Mouse (Mus musculus) urinary bladder, postnatal 14 days (tissue): Measurements from ENCODE around the gene Tomt.
A peak's percentile ranks its signal among the peaks of the same experiment; 100 is the strongest.
"Not testable (repeated sequence)": the region's sequence is repeated elsewhere in the genome, so short reads cannot be mapped to it uniquely, and the experiment has no call there.

Experiments used
- DNase-seq: peaks from one replicate; pipeline ENCODE4 v3.0.0; 2021; ENCODE audit warnings: low spot score

The Tomt gene

GRCm38 (mm10) chr7:101906287-101906681 lies at the start of gene Tomt:
Gene Tomt, minus strand, starts transcription at chr7:101906359.
- no peak for DNase-seq

- DNase-seq: no peak
Observed at GRCm38 (mm10) chr7:101955862-101956261, 49.7 kb upstream of the Tomt start.

- no peak for DNase-seq
Observed at GRCm38 (mm10) chr7:101955276-101955675, 49.1 kb upstream of the Tomt start.

GRCm38 (mm10) chr7:101954163-101954562 lies 48.0 kb upstream of the Tomt start:
- DNase-seq: no peak

- DNase-seq: no peak
Observed at GRCm38 (mm10) chr7:101952098-101952497, 45.9 kb upstream of the Tomt start.

- no peak for DNase-seq
Observed at GRCm38 (mm10) chr7:101951648-101952047, 45.5 kb upstream of the Tomt start.

GRCm38 (mm10) chr7:101949008-101949407 lies 42.8 kb upstream of the Tomt start:
- DNase-seq: not testable (repeated sequence)

GRCm38 (mm10) chr7:101939758-101940157 lies 33.6 kb upstream of the Tomt start:
- DNase-seq: no peak

GRCm38 (mm10) chr7:101938348-101938747 lies 32.2 kb upstream of the Tomt start:
- no peak for DNase-seq

GRCm38 (mm10) chr7:101937569-101937968 lies 31.4 kb upstream of the Tomt start:
- DNase-seq: no peak

GRCm38 (mm10) chr7:101936996-101937395 lies 30.8 kb upstream of the Tomt start:
- no peak for DNase-seq

GRCm38 (mm10) chr7:101935957-101936356 lies 29.8 kb upstream of the Tomt start:
- no peak for DNase-seq

GRCm38 (mm10) chr7:101933751-101934240 lies 27.6 kb upstream of the Tomt start, which contains the start of the genes Lrrc51 and Numa1:
Gene Lrrc51, minus strand, starts transcription at chr7:101933895.
Gene Numa1, plus strand, starts transcription at chr7:101934111.
- DNase-seq: peak; percentile 97

GRCm38 (mm10) chr7:101933300-101933699 lies 27.1 kb upstream of the Tomt start:
- DNase-seq: peak; percentile 31

- DNase-seq: no peak
Observed at GRCm38 (mm10) chr7:101932551-101932950, 26.4 kb upstream of the Tomt start.

GRCm38 (mm10) chr7:101928093-101928492 lies 21.9 kb upstream of the Tomt start:
- no peak for DNase-seq

GRCm38 (mm10) chr7:101925892-101926291 lies 19.7 kb upstream of the Tomt start:
- DNase-seq: not testable (repeated sequence)

GRCm38 (mm10) chr7:101918071-101918470 lies 11.9 kb upstream of the Tomt start:
- peak; percentile 69 for DNase-seq

- DNase-seq: no peak
Observed at GRCm38 (mm10) chr7:101911982-101912381, 5.8 kb upstream of the Tomt start.

- no peak for DNase-seq
Observed at GRCm38 (mm10) chr7:101910138-101910537, 4.0 kb upstream of the Tomt start.

- peak; percentile 27 for DNase-seq
Observed at GRCm38 (mm10) chr7:101908367-101908766, 2.2 kb upstream of the Tomt start.

- DNase-seq: no peak
Observed at GRCm38 (mm10) chr7:101906696-101907095, 537 bp upstream of the Tomt start.

GRCm38 (mm10) chr7:101905561-101906286 lies 435 bp downstream of the Tomt start, which contains the start of gene Lamtor1:
Gene Lamtor1, plus strand, starts transcription at chr7:101905904.
- DNase-seq: peak; percentile 100

GRCm38 (mm10) chr7:101902846-101903245 lies 3.3 kb downstream of the Tomt start:
- no peak for DNase-seq
